Mouse (Mus musculus) neural tube, embryonic 14.5 days (tissue): ENCODE measurements around the gene Lgr6. TPM values are rescaled to one million over a fixed set of nuclear protein-coding genes. Genes with fewer than 3 reads are reported as not detected.

Experiments used
- ATAC-seq: fragments of 200-750 bp; cut with Nextera tagmentation; 2 replicates; pipeline ENCODE4 v1.8.0; 2017; ENCODE audit warnings: low read depth, mild to moderate bottlenecking, moderate TSS enrichment, moderate library complexity
- H3K27ac ChIP-seq: fragments of 300-500 bp; sonication (generic); 2 replicates; pipeline ENCODE4 v1.5.1; 2014; ENCODE audit warnings: low read depth, mild to moderate bottlenecking, control low read depth, low read length, moderate library complexity, mixed read lengths
- H3K27me3 ChIP-seq: fragments of 300-500 bp; sonication (generic); 2 replicates; pipeline ENCODE4 v1.6.1; 2014; ENCODE audit warnings: low read length; ENCODE audit not compliant: control insufficient read depth, insufficient read depth
- H3K36me3 ChIP-seq: fragments of 300-500 bp; sonication (generic); 2 replicates; pipeline ENCODE4 v1.6.1; 2014; ENCODE audit warnings: low read length, mixed read lengths; ENCODE audit not compliant: control insufficient read depth, insufficient read depth
- H3K4me1 ChIP-seq: fragments of 300-500 bp; sonication (generic); 2 replicates; pipeline ENCODE4 v1.6.1; 2014; ENCODE audit warnings: low read length; ENCODE audit not compliant: control insufficient read depth, insufficient read depth
- H3K4me2 ChIP-seq: fragments of 300-500 bp; sonication (generic); 2 replicates; pipeline ENCODE4 v1.6.1; 2014; ENCODE audit warnings: mild to moderate bottlenecking, low read depth, low read length, control low read depth
- H3K4me3 ChIP-seq: fragments of 300-500 bp; sonication (generic); 2 replicates; pipeline ENCODE4 v1.5.1; 2014; ENCODE audit warnings: low read depth, low read length, control low read depth, mixed read lengths
- H3K9ac ChIP-seq: fragments of 300-500 bp; sonication (generic); replicated peaks from 2 replicates; pipeline ENCODE4 v1.6.1; 2014; ENCODE audit warnings: low read depth, mild to moderate bottlenecking, control low read depth, low read length, mixed read lengths
- H3K9me3 ChIP-seq: fragments of 300-500 bp; sonication (generic); 2 replicates; pipeline ENCODE4 v1.6.1; 2016; ENCODE audit warnings: low read length; ENCODE audit not compliant: control insufficient read depth
- WGBS: fragments of 180-500 bp; shearing (Covaris S2); extraction: QIAGEN DNeasy Blood & Tissue Kit; methylation state at CpG from one replicate; pipeline ENCODE4 v1.1.7; 2014; 5-methylcytosine and 5-hydroxymethylcytosine counted together
- polyA plus RNA-seq: library from polyadenylated mRNA; unstranded; fragments of >200 nt; fragmentation: Nextera tagmentation; extraction: Ambion mirVana; gene quantifications from 2 replicates; pipeline ENCODE4 v1.2.1, GENCODE M21; 2014

The Lgr6 gene
- polyA plus RNA-seq, 1 experiment from 2014 or later, result 1.4 TPM

GRCm38 (mm10) chr1:135131034-135131433, 26.0 kb upstream of the Lgr6 start:
- H3K4me2 ChIP-seq, result no peak overlapping the region
- no peaks in the 10 kb centered on the region for H3K27me3 ChIP-seq
- H3K4me1 ChIP-seq, result peaks cover 5% of the 10 kb centered on the region; the same call in 1 of the 2 replicates
- H3K9me3 ChIP-seq, result no peaks in the 10 kb centered on the region
- H3K27ac ChIP-seq, result no peak overlapping the region
- no peaks in the 10 kb centered on the region for H3K36me3 ChIP-seq
- WGBS, result 47% methylated on average over 6 of the region's 6 CpGs
- H3K9ac ChIP-seq, result no peak overlapping the region
- no peak for ATAC-seq
- no peak overlapping the region for H3K4me3 ChIP-seq

GRCm38 (mm10) chr1:135130376-135131018, 25.4 kb upstream of the Lgr6 start:
- Histone ChIP-seq H3K27me3 (no peaks in the 10 kb centered on the region), H3K4me3 (no peak overlapping the region), H3K36me3 (no peaks in the 10 kb centered on the region), H3K27ac (no peak overlapping the region), H3K9me3 (no peaks in the 10 kb centered on the region), H3K9ac (no peak overlapping the region), H3K4me1 (peaks cover 5% of the 10 kb centered on the region; the same call in 1 of the 2 replicates), H3K4me2 (no peak overlapping the region)
- WGBS, result 86% methylated on average over 2 of the region's 2 CpGs
- ATAC-seq, result no peak

- H3K27ac ChIP-seq, result no peak overlapping the region
- H3K9me3 ChIP-seq, result no peaks in the 10 kb centered on the region
- H3K4me1 ChIP-seq, result peaks cover 5% of the 10 kb centered on the region; the same call in 1 of the 2 replicates
- ATAC-seq, result no peak
- no peak overlapping the region for H3K9ac ChIP-seq
- no peak overlapping the region for H3K4me3 ChIP-seq
- WGBS, result 58% methylated on average over 9 of the region's 9 CpGs
- no peaks in the 10 kb centered on the region for H3K36me3 ChIP-seq
- H3K27me3 ChIP-seq, result no peaks in the 10 kb centered on the region
- H3K4me2 ChIP-seq, result no peak overlapping the region
Measured at GRCm38 (mm10) chr1:135129543-135130183, 24.6 kb upstream of the Lgr6 start.

- peaks cover 5% of the 10 kb centered on the region; the same call in 1 of the 2 replicates for H3K4me1 ChIP-seq
- no peaks in the 10 kb centered on the region for H3K9me3 ChIP-seq
- no peaks in the 10 kb centered on the region for H3K27me3 ChIP-seq
- no peak overlapping the region for H3K27ac ChIP-seq
- H3K9ac ChIP-seq, result no peak overlapping the region
- no peak overlapping the region for H3K4me2 ChIP-seq
- no peak for ATAC-seq
- H3K4me3 ChIP-seq, result no peak overlapping the region
- no peaks in the 10 kb centered on the region for H3K36me3 ChIP-seq
- 31% methylated on average over 9 of the region's 9 CpGs for WGBS
Measured at GRCm38 (mm10) chr1:135128986-135129385, 23.9 kb upstream of the Lgr6 start.

- no peak overlapping the region for H3K27ac ChIP-seq
- WGBS, result 57% methylated on average over 6 of the region's 6 CpGs
- no peaks in the 10 kb centered on the region for H3K27me3 ChIP-seq
- H3K4me1 ChIP-seq, result peaks cover 5% of the 10 kb centered on the region; the same call in 1 of the 2 replicates
- no peaks in the 10 kb centered on the region for H3K36me3 ChIP-seq
- no peaks in the 10 kb centered on the region for H3K9me3 ChIP-seq
- no peak overlapping the region for H3K4me3 ChIP-seq
- H3K9ac ChIP-seq, result no peak overlapping the region
- H3K4me2 ChIP-seq, result no peak overlapping the region
- ATAC-seq, result no peak
Measured at GRCm38 (mm10) chr1:135128011-135128441, 22.9 kb upstream of the Lgr6 start.

- WGBS, result 45% methylated on average over 4 of the region's 4 CpGs
- H3K4me1 ChIP-seq, result peaks cover 5% of the 10 kb centered on the region; the same call in 1 of the 2 replicates
- H3K27me3 ChIP-seq, result no peaks in the 10 kb centered on the region
- no peaks in the 10 kb centered on the region for H3K36me3 ChIP-seq
- no peak for ATAC-seq
- H3K4me3 ChIP-seq, result no peak overlapping the region
- H3K9ac ChIP-seq, result 0 out of 2 replicates have a peak overlapping the region, but pooled peaks have one; percentile 3
- no peak overlapping the region for H3K27ac ChIP-seq
- no peak overlapping the region for H3K4me2 ChIP-seq
- H3K9me3 ChIP-seq, result no peaks in the 10 kb centered on the region
Measured at GRCm38 (mm10) chr1:135126443-135127027, 21.5 kb upstream of the Lgr6 start.

GRCm38 (mm10) chr1:135125990-135126389, 20.9 kb upstream of the Lgr6 start:
- Histone ChIP-seq H3K4me3 (no peak overlapping the region), H3K27me3 (no peaks in the 10 kb centered on the region), H3K9me3 (no peaks in the 10 kb centered on the region), H3K36me3 (no peaks in the 10 kb centered on the region), H3K9ac (no peak overlapping the region), H3K27ac (no peak overlapping the region), H3K4me2 (no peak overlapping the region), H3K4me1 (peaks cover 5% of the 10 kb centered on the region; the same call in 1 of the 2 replicates)
- 64% methylated on average over 8 of the region's 8 CpGs for WGBS
- ATAC-seq, result no peak

GRCm38 (mm10) chr1:135124573-135125363, 19.7 kb upstream of the Lgr6 start:
- no peak for ATAC-seq
- Histone ChIP-seq H3K27me3 (no peaks in the 10 kb centered on the region), H3K4me1 (peaks cover 5% of the 10 kb centered on the region; the same call in 1 of the 2 replicates), H3K36me3 (no peaks in the 10 kb centered on the region), H3K27ac (no peak overlapping the region), H3K4me3 (no peak overlapping the region), H3K9me3 (no peaks in the 10 kb centered on the region), H3K9ac (no peak overlapping the region), H3K4me2 (no peak overlapping the region)
- 96% methylated on average over 8 of the region's 8 CpGs for WGBS
